Mouse (Mus musculus): Measurements from ENCODE around the gene Steap2. TPM values are rescaled to one million over a fixed set of nuclear protein-coding genes. Genes with fewer than 3 reads are reported as not detected.

Gene Steap2
- polyA plus RNA-seq, 1 experiment from 2014 or later = 9.5 TPM

GRCm38 (mm10) chr5:5663057-5663456 is 31.3 kb downstream of the Steap2 start:
- Histone ChIP-seq H3K36me3 (no peaks in the 10 kb centered on the region), H3K27me3 (replicated peaks) (no peaks in the 10 kb centered on the region), H3K9ac (no peak overlapping the region), H3K9me3 (no peaks in the 10 kb centered on the region), H3K4me2 (replicated peaks) (peak overlapping the region; percentile 99), H3K4me3 (replicated peaks) (no peak overlapping the region; the same call in 1 of the 2 replicates), H3K27ac (no peak overlapping the region), H3K4me1 (replicated peaks) (no peaks in the 10 kb centered on the region)
- no peak for ATAC-seq
- WGBS = 37% methylated on average over 6 of the region's 6 CpGs

GRCm38 (mm10) chr5:5658680-5659079 is 35.7 kb downstream of the Steap2 start:
- Histone ChIP-seq H3K9ac (no peak overlapping the region), H3K9me3 (no peaks in the 10 kb centered on the region), H3K4me2 (replicated peaks) (no peak overlapping the region), H3K36me3 (no peaks in the 10 kb centered on the region), H3K4me3 (replicated peaks) (no peak overlapping the region), H3K27ac (no peak overlapping the region), H3K4me1 (replicated peaks) (no peaks in the 10 kb centered on the region), H3K27me3 (replicated peaks) (no peaks in the 10 kb centered on the region)
- ATAC-seq = no peak
- 43% methylated on average over 2 of the region's 2 CpGs for WGBS

- Histone ChIP-seq H3K36me3 (no peaks in the 10 kb centered on the region), H3K9me3 (no peaks in the 10 kb centered on the region), H3K4me3 (replicated peaks) (no peak overlapping the region), H3K4me1 (replicated peaks) (no peaks in the 10 kb centered on the region), H3K9ac (no peak overlapping the region), H3K27me3 (replicated peaks) (no peaks in the 10 kb centered on the region), H3K27ac (no peak overlapping the region), H3K4me2 (replicated peaks) (no peak overlapping the region)
- 73% methylated on average over 2 of the region's 2 CpGs for WGBS
- ATAC-seq = no peak
Measured at GRCm38 (mm10) chr5:5657932-5658331, 36.4 kb downstream of the Steap2 start.

GRCm38 (mm10) chr5:5648817-5649569 is 45.4 kb downstream of the Steap2 start:
- no peaks in the 10 kb centered on the region for H3K36me3 ChIP-seq
- H3K9ac ChIP-seq = no peak overlapping the region
- no peak overlapping the region for H3K4me2 ChIP-seq (replicated peaks)
- 44% methylated on average over 6 of the region's 6 CpGs for WGBS
- H3K27ac ChIP-seq = no peak overlapping the region
- ATAC-seq = peak; percentile 91
- no peak overlapping the region for H3K4me3 ChIP-seq (replicated peaks)
- no peaks in the 10 kb centered on the region for H3K27me3 ChIP-seq (replicated peaks)
- H3K9me3 ChIP-seq = no peaks in the 10 kb centered on the region
- no peaks in the 10 kb centered on the region for H3K4me1 ChIP-seq (replicated peaks)

GRCm38 (mm10) chr5:5646173-5646572 is 48.2 kb downstream of the Steap2 start:
- H3K4me2 ChIP-seq (replicated peaks) = no peak overlapping the region
- H3K27me3 ChIP-seq (replicated peaks) = no peaks in the 10 kb centered on the region
- H3K9ac ChIP-seq = no peak overlapping the region
- no peak overlapping the region for H3K4me3 ChIP-seq (replicated peaks)
- no peaks in the 10 kb centered on the region for H3K4me1 ChIP-seq (replicated peaks)
- H3K9me3 ChIP-seq = no peaks in the 10 kb centered on the region
- no peak overlapping the region for H3K27ac ChIP-seq
- WGBS = 8% methylated on average over 1 of the region's 1 CpGs
- ATAC-seq = 0 out of 2 replicates have a peak, but pooled peaks have one; percentile 59
- no peaks in the 10 kb centered on the region for H3K36me3 ChIP-seq

- no peak for ATAC-seq
- WGBS = 67% methylated on average over 2 of the region's 2 CpGs
- H3K27ac ChIP-seq = no peak overlapping the region
Measured at GRCm38 (mm10) chr5:5638496-5638895, 55.9 kb downstream of the Steap2 start.

GRCm38 (mm10) chr5:5625491-5625890 is 68.9 kb downstream of the Steap2 start:
- Histone ChIP-seq H3K4me1 (replicated peaks) (no peaks in the 10 kb centered on the region), H3K36me3 (no peaks in the 10 kb centered on the region), H3K4me3 (replicated peaks) (no peak overlapping the region), H3K9me3 (no peaks in the 10 kb centered on the region), H3K27me3 (replicated peaks) (no peaks in the 10 kb centered on the region), H3K27ac (no peak overlapping the region), H3K4me2 (replicated peaks) (no peak overlapping the region), H3K9ac (no peak overlapping the region)
- WGBS = 73% methylated on average over 3 of the region's 3 CpGs
- ATAC-seq = no peak

More at GRCm38 (mm10) chr5:5638496-5638895, 55.9 kb downstream of the Steap2 start:
- H3K4me3 ChIP-seq (replicated peaks) = no peak overlapping the region
- no peaks in the 10 kb centered on the region for H3K4me1 ChIP-seq (replicated peaks)
- H3K9me3 ChIP-seq = no peaks in the 10 kb centered on the region
- no peak overlapping the region for H3K4me2 ChIP-seq (replicated peaks)
- H3K27me3 ChIP-seq (replicated peaks) = no peaks in the 10 kb centered on the region
- no peak overlapping the region for H3K9ac ChIP-seq
- no peaks in the 10 kb centered on the region for H3K36me3 ChIP-seq

GRCm38 (mm10) chr5:5618329-5618728 is 76.0 kb downstream of the Steap2 start:
- H3K4me2 ChIP-seq (replicated peaks) = no peak overlapping the region
- H3K9me3 ChIP-seq = no peaks in the 10 kb centered on the region
- no peaks in the 10 kb centered on the region for H3K4me1 ChIP-seq (replicated peaks)
- no peaks in the 10 kb centered on the region for H3K36me3 ChIP-seq
- no peak overlapping the region for H3K9ac ChIP-seq
- ATAC-seq = no peak
- no peak overlapping the region for H3K27ac ChIP-seq
- 66% methylated on average over 4 of the region's 4 CpGs for WGBS
- no peak overlapping the region for H3K4me3 ChIP-seq (replicated peaks)
- no peaks in the 10 kb centered on the region for H3K27me3 ChIP-seq (replicated peaks)

Other genes with a start within 250 kb of the Steap2 start
- gene 1700015F17Rik, start 215.4 kb downstream of the Steap2 start, polyA plus RNA-seq (2015; fragmentation: Nextera tagmentation; extraction: Ambion mirVana) = not detected in 2 replicates
- 23.9 and 24.2 TPM in 2 replicates for gene Cldn12, start 179.6 kb downstream of the Steap2 start, polyA plus RNA-seq (2015; fragmentation: Nextera tagmentation; extraction: Ambion mirVana)
- 29.2 and 32.5 TPM in 2 replicates for gene Gtpbp10, start 135.0 kb downstream of the Steap2 start, polyA plus RNA-seq (2015; fragmentation: Nextera tagmentation; extraction: Ambion mirVana)
- 2.0 and 2.2 TPM in 2 replicates for gene Gm8773, start 120.8 kb downstream of the Steap2 start, polyA plus RNA-seq (2015; fragmentation: Nextera tagmentation; extraction: Ambion mirVana)
- gene Cfap69, start 30.3 kb downstream of the Steap2 start, polyA plus RNA-seq (2015; fragmentation: Nextera tagmentation; extraction: Ambion mirVana) = 1.3 and 1.5 TPM in 2 replicates
- gene Steap1, start 54.7 kb upstream of the Steap2 start, polyA plus RNA-seq (2015; fragmentation: Nextera tagmentation; extraction: Ambion mirVana) = 5.7 and 6.5 TPM in 2 replicates

Data from intestine, embryonic 15.5 days (tissue).